Mouse (Mus musculus): ENCODE measurements around the gene Zfp366.
A peak's percentile ranks its signal among the peaks of the same experiment; 100 is the strongest.

Gene Zfp366

GRCm38 (mm10) chr13:99186859-99187258 lies 2.2 kb downstream of the Zfp366 start:
- no peak for DNase-seq (ENCODE audit: low read depth)

- no peak for DNase-seq (ENCODE audit: low read depth)
Observed at GRCm38 (mm10) chr13:99187456-99187855, 2.8 kb downstream of the Zfp366 start.

DNA sequence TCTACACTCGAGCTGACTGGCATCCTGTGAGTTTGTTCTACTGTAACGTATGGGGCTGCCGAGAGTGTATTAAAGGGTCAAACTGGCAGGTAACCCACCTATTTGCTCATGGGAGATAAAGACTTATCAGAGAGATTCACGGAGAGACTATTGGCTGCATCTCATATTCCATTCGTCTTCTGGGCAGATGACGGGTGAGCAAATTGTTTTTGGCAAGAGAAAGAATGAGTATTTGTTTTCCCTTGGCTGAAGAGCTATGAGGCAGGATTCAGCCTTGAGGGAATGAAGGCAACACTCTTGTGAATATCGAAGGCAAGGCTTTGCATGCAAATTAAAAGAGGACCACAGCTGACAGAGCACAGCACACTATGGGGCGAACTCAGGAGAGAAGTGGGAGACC lies 4.0 kb downstream of the Zfp366 start:
- peak; percentile 47 for DNase-seq (ENCODE audit: low read depth)

DNA sequence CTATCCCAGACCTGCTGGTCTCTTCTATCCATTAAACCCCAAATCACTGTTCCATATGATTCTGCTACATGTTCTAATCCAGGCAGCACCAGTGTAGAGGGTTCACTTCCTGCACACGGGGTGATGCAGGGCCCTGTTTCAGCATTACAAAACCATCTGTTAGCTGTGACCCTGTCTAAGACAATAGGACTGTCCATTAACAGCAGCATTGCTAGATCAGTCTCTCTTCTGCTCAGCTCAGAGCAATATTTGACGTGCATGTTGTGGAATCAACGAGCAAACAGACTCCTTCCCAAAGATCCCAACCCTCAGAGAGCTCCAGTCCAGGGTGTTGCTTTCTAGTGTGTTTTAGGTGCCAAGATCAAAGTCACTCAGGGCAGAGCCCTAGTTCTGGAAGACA lies 5.0 kb downstream of the Zfp366 start:
- no peak for DNase-seq (ENCODE audit: low read depth)

- no peak for DNase-seq (ENCODE audit: low read depth)
Observed at GRCm38 (mm10) chr13:99190466-99190865, 5.8 kb downstream of the Zfp366 start.

- DNase-seq (ENCODE audit: low read depth) = no peak
Observed at GRCm38 (mm10) chr13:99191063-99191462, 6.4 kb downstream of the Zfp366 start.

GRCm38 (mm10) chr13:99196314-99196713 lies 11.7 kb downstream of the Zfp366 start:
- DNase-seq (ENCODE audit: low read depth) = no peak

GRCm38 (mm10) chr13:99196865-99197264 lies 12.2 kb downstream of the Zfp366 start:
- DNase-seq (ENCODE audit: low read depth) = no peak

DNA sequence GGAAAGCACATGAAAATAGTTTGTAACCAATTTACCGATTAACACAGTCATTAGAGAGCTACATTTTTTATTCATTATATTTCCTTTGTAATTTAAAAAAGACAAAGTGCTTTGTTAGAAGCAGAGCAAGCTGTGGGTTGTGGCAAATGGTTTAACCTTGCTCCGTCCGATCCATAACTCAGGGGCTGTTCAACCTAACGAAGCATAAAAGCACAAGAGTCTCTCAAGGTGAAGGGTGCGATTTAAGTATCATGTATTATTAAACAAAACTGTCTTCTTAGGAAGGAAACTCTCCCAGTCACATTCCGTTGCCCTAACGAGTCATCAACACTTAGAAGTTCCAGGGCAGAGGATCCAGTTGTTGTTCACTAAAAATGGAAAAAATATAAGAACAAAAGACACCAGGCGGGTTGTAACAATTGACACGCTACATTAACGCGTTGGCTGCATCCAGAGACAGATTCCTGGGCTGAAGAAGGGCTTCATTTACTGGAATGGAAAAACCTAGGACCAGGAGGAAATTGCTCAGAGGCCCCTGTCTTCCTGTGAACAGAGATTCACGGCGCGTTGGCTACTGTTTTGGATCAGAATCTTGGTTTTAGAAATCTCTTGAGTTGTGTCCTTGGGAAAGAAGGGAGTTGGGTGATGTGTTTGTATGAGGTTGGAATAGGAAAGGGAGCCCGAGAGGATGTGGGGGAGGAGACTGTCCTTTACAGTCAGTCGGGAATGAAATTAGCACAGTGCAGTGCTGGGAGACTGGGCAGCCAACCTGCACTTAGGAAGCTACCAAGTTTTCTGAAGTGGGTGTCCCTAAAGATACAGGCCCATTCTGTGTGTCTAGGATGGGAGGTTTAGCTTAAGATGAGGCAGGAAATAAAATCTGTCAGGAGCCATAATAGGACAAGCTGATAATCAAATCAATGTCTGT lies 17.3 kb downstream of the Zfp366 start:
- DNase-seq (ENCODE audit: low read depth) = no peak

GRCm38 (mm10) chr13:99207214-99207613 lies 22.6 kb downstream of the Zfp366 start:
- no peak for DNase-seq (ENCODE audit: low read depth)

- DNase-seq (ENCODE audit: low read depth) = no peak
Observed at GRCm38 (mm10) chr13:99209859-99210258, 25.2 kb downstream of the Zfp366 start.

- no peak for DNase-seq (ENCODE audit: low read depth)
Observed at GRCm38 (mm10) chr13:99210837-99211236, 26.2 kb downstream of the Zfp366 start.

GRCm38 (mm10) chr13:99212976-99213375 lies 28.4 kb downstream of the Zfp366 start:
- no peak for DNase-seq (ENCODE audit: low read depth)

GRCm38 (mm10) chr13:99216005-99216404 lies 31.4 kb downstream of the Zfp366 start:
- DNase-seq (ENCODE audit: low read depth) = no peak

GRCm38 (mm10) chr13:99217984-99218383 lies 33.4 kb downstream of the Zfp366 start:
- DNase-seq (ENCODE audit: low read depth) = no peak

GRCm38 (mm10) chr13:99219586-99219985 lies 35.0 kb downstream of the Zfp366 start:
- DNase-seq (ENCODE audit: low read depth) = no peak

DNA sequence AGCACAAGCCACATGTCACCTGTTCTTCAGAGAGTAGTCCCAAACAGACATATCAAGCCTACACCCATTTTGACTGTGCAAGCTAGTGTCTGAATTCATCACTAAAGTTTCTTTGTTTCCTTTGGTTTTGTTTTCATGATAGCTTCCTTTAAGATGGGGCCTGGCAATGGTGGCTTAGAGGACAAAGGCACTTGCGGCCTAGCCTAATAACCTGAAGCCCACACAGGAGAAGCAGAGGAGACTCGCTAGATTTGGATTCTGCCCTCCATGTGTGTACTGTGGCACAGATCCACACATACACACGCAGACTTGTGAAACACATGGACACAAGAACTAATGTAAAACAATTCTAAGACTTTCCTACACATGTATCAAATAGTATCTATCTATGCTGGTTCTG lies 37.4 kb downstream of the Zfp366 start:
- DNase-seq (ENCODE audit: low read depth) = no peak

GRCm38 (mm10) chr13:99222476-99222875 lies 37.9 kb downstream of the Zfp366 start:
- no peak for DNase-seq (ENCODE audit: low read depth)

GRCm38 (mm10) chr13:99223321-99223884 lies 38.8 kb downstream of the Zfp366 start:
- no peak for DNase-seq (ENCODE audit: low read depth)

DNA sequence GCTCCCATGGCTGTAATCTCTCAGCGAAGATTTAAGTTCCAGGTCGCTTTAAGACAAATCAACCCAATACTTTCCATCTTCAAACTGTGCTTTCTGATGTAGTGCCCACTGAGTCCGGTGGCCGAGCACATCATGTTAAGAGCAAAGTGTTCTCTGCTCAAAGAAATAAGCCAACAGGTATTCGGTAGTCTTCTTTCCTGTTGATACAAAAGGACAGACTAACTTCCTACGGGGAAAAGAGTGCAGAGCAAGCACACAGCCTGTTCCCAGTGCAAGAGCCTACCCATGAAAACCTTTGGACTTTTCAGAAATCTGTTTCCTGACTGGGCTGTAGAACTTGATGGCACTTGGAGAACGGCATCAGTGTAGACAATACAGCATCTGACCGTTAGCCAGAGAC lies 39.3 kb downstream of the Zfp366 start:
- no peak for DNase-seq (ENCODE audit: low read depth)

DNA sequence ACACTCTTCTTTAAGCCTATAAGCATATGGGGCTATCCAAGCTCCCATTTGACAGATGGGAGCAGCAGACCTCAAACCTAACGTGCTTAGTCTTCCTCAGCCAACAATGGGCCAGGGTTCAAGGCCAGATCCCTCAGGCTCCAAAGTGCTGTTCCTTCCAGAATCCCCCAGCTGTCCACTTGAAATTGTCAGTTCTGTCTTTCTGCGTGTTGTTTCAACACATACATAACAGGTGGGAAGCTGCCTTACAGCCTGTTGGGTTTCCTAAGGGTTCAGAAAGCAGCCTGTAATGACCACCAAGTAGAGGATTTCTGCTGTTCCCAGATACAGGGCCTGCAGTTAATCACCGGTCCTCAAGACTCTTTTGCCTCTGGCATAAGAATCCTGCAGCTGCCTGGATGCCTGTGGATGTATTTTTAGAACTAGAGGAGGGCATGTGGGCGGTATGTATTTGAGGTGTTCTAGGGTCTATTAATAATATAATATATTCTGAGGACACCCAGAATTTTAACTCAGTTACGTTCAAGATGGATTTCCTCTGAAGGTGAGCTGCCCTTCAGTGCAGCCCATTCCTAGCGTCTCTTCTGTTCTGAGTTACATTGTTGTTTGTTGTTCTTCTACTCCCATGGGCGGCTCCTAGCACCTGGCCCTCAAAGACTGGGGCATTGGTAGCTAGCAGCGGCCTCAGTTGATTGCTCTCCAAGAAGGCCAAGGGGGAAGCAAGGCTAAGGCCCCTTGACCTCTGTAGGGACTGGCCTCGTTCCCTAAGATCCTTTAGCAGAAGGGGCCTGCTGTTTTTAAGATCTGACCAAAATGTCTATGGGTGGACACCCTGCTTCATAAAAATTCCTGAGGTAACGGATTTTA lies 41.0 kb downstream of the Zfp366 start:
- no peak for DNase-seq (ENCODE audit: low read depth)

GRCm38 (mm10) chr13:99226809-99227208 lies 42.2 kb downstream of the Zfp366 start:
- DNase-seq (ENCODE audit: low read depth) = no peak

All from NIH3T3 (cell line).